Mouse (Mus musculus): ENCODE measurements around the gene Grik4.

Gene Grik4

GRCm38 (mm10) chr9:42670619-42671018, 273.7 kb downstream of the Grik4 start:
- DNase-seq (ENCODE audit: low spot score): no peak

GRCm38 (mm10) chr9:42661481-42661880, 282.8 kb downstream of the Grik4 start:
- no peak for DNase-seq (ENCODE audit: low spot score)

- DNase-seq (ENCODE audit: low spot score): no peak
Measured at GRCm38 (mm10) chr9:42652756-42653155, 291.5 kb downstream of the Grik4 start.

GRCm38 (mm10) chr9:42652309-42652708, 292.0 kb downstream of the Grik4 start:
- DNase-seq (ENCODE audit: low spot score): no peak

- no peak for DNase-seq (ENCODE audit: low spot score)
Measured at GRCm38 (mm10) chr9:42649872-42650271, 294.4 kb downstream of the Grik4 start.

GRCm38 (mm10) chr9:42648051-42648450, 296.2 kb downstream of the Grik4 start:
- no peak for DNase-seq (ENCODE audit: low spot score)

GRCm38 (mm10) chr9:42647596-42647995, 296.7 kb downstream of the Grik4 start:
- DNase-seq (ENCODE audit: low spot score): no peak

- DNase-seq (ENCODE audit: low spot score): no peak
Measured at GRCm38 (mm10) chr9:42646821-42647220, 297.5 kb downstream of the Grik4 start.

GRCm38 (mm10) chr9:42645161-42645560, 299.1 kb downstream of the Grik4 start:
- DNase-seq (ENCODE audit: low spot score): no peak

GRCm38 (mm10) chr9:42642821-42643220, 301.5 kb downstream of the Grik4 start:
- DNase-seq (ENCODE audit: low spot score): peak; percentile 72

- DNase-seq (ENCODE audit: low spot score): no peak
Measured at GRCm38 (mm10) chr9:42641550-42642117, 302.7 kb downstream of the Grik4 start.

- DNase-seq (ENCODE audit: low spot score): no peak
Measured at GRCm38 (mm10) chr9:42636446-42636845, 307.8 kb downstream of the Grik4 start.

- DNase-seq (ENCODE audit: low spot score): no peak
Measured at GRCm38 (mm10) chr9:42631479-42631878, 312.8 kb downstream of the Grik4 start.

GRCm38 (mm10) chr9:42627634-42628033, 316.7 kb downstream of the Grik4 start:
- DNase-seq (ENCODE audit: low spot score): no peak

- DNase-seq (ENCODE audit: low spot score): no peak
Measured at GRCm38 (mm10) chr9:42627146-42627545, 317.1 kb downstream of the Grik4 start.

- DNase-seq (ENCODE audit: low spot score): no peak
Measured at GRCm38 (mm10) chr9:42626226-42626775, 318.0 kb downstream of the Grik4 start.

- DNase-seq (ENCODE audit: low spot score): no peak
Measured at GRCm38 (mm10) chr9:42614409-42614808, 329.9 kb downstream of the Grik4 start.

- no peak for DNase-seq (ENCODE audit: low spot score)
Measured at GRCm38 (mm10) chr9:42613827-42614226, 330.5 kb downstream of the Grik4 start.

- no peak for DNase-seq (ENCODE audit: low spot score)
Measured at GRCm38 (mm10) chr9:42612482-42612991, 331.8 kb downstream of the Grik4 start.

GRCm38 (mm10) chr9:42601445-42601844, 342.8 kb downstream of the Grik4 start:
- DNase-seq (ENCODE audit: low spot score): no peak

- DNase-seq (ENCODE audit: low spot score): no peak
Measured at GRCm38 (mm10) chr9:42597525-42597924, 346.8 kb downstream of the Grik4 start.

- DNase-seq (ENCODE audit: low spot score): no peak
Measured at GRCm38 (mm10) chr9:42578511-42578910, 365.8 kb downstream of the Grik4 start.

GRCm38 (mm10) chr9:42578106-42578505, 366.2 kb downstream of the Grik4 start:
- DNase-seq (ENCODE audit: low spot score): no peak
